Mouse (Mus musculus): ENCODE results near the gene Zfp799.

- TF ChIP-seq MYOG (IDR thresholded peaks at IDR 0.05; ENCODE audit: control insufficient read depth, extremely low read depth, insufficient read length) (no peak), MAX (IDR thresholded peaks at IDR 0.05) (no peak), FOSL1 (IDR thresholded peaks at IDR 0.05; ENCODE audit: insufficient read depth, low read length, poor library complexity, severe bottlenecking) (no peak), CTCF (IDR thresholded peaks at IDR 0.05; ENCODE audit: control insufficient read depth, insufficient read depth, insufficient read length) (no peak), CEBPB (IDR thresholded peaks at IDR 0.05; ENCODE audit: low read depth) (no peak), USF1 (IDR thresholded peaks at IDR 0.05; ENCODE audit: low read depth) (no peak)
Observed at GRCm38 (mm10) chr17:32808921-32809320, 21.1 kb downstream of the Zfp799 start.
